Mouse (Mus musculus) lung, adult 2 months (tissue): Measurements from ENCODE around the gene Npsr1.

Experiments used
- CTCF ChIP-seq: fragments of 200-500 bp; IDR thresholded peaks from 2 replicates; pipeline ENCODE4 v1.5.1; 2011; ENCODE audit warnings: mild to moderate bottlenecking, low read length, control low read depth; ENCODE audit not compliant: insufficient read depth
- POLR2A ChIP-seq: fragments of 200-500 bp; IDR thresholded peaks from 2 replicates; pipeline ENCODE4 v1.6.1; 2011; ENCODE audit warnings: low read depth, mild to moderate bottlenecking, control low read depth, low read length, borderline replicate concordance; ENCODE audit errors: extremely low read depth

- TF ChIP-seq POLR2A (no peak), CTCF (no peak)
Measured at GRCm38 (mm10) chr9:24285419-24285818, 187.6 kb downstream of the Npsr1 start.
